Mouse (Mus musculus) small intestine, adult 2 months (tissue): Measurements from ENCODE around the gene Padi6.

ENCODE experiments used
- CTCF ChIP-seq: fragments of 200-500 bp; IDR thresholded peaks from 2 replicates; pipeline ENCODE4 v1.5.1; 2012; ENCODE audit warnings: low read depth, mild to moderate bottlenecking, control low read depth, inconsistent platforms, low read length, moderate library complexity, mixed read lengths; ENCODE audit not compliant: insufficient replicate concordance, insufficient read length; ENCODE audit errors: extremely low read depth
- POLR2A ChIP-seq: fragments of 200-500 bp; IDR thresholded peaks from 2 replicates; pipeline ENCODE4 v1.6.1; 2012; ENCODE audit warnings: low read depth, mild to moderate bottlenecking, control low read depth, inconsistent platforms, low read length, moderate library complexity

- no peak for TF ChIP-seq CTCF
- no peak for TF ChIP-seq POLR2A
These were observed 24.0 kb downstream of the Padi6 start for GRCm38 (mm10) chr4:140718436-140718835.
